Mouse (Mus musculus): ENCODE data around the gene Upk3bl.

DNA sequence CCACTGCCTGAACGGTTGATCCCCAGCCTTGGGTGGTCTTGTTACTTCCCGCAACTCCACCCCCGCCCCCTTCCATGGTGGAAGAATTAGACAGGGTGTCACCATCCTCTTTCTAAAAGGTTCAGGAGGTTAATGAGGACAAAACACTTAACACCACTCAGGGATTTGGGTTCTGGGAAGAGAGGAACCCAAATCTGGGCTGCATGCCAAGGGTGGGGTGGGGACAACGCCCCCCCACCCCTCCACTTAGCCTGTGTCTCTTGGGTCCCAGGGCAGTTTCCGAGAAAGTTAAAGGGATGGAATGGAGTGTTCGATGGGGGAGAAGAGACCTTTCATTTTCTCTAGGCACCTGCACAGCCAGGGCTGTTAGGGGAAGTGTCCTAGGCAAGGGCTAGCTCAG is 18.8 kb downstream of the Upk3bl start:
- no peak for TF ChIP-seq CTCF (IDR thresholded peaks at IDR 0.05; ENCODE audit: low read depth, low read length)
- no peak for TF ChIP-seq POLR2A (IDR thresholded peaks at IDR 0.05; ENCODE audit: insufficient read depth, low read length)
- no peak for TF ChIP-seq EP300 (IDR thresholded peaks at IDR 0.05; ENCODE audit: insufficient read depth, low read depth, low read length)

Data from ES-Bruce4 (cell line).